Mouse (Mus musculus) ovary, adult 18-20 months (tissue): ENCODE measurements around the gene A430033K04Rik.

Experiments
- DNase-seq: peaks from one replicate; pipeline ENCODE4 v3.0.0; 2022; ENCODE audit warnings: low spot score, mixed read lengths

The A430033K04Rik gene

DNA sequence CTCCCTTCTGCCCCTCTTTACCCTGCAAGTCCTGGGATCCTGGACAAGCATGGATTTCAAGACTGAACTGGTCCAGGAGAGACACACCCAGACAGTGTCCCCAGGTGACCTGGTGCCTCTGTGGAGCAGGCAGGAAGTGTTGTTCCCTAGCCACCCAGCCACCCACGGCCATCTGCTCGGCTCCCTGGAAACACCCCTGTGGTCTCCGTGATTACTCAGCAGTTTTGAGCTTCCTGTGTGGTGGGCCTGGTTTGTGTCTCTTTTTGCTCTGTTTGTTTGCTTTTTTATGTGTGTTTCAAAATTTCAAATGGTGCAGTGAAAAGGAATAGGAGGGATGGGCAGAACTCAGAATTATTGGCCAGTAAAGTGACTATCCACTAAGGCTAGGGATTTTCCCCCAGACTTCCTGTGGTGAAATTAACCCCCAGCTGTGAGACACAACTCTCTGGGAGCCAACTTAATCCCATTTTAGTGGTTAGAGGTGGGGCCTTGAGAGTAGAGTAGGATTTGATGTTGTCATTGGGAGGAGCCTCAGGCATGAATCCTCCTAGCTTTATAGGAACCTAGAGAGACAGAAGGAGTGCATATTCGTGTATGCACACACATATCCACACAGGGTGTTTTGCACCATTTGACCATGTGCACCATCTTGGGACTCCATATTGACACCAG is 72.0 kb downstream of the A430033K04Rik start:
- no peak for DNase-seq

DNA sequence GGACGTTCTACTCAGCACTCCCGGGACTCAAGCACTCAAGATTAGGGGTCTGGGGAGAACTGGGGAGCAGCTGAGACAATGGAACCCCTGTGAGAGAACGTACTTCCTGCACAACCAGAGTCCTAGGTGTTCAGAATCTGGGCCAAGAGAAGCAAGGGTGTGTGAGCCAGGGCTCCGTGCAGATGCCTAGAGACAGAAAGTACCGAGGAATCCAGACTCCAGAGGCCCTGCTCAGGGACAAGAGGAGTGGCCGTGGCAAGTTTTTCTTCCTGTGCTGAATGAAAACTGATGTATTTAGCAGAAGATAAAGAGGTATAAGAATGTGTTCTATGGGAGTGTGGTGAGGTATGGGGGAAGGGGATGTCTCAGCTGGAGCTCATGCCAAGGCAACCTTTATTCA is 74.8 kb downstream of the A430033K04Rik start:
- DNase-seq: no peak
